Mouse (Mus musculus): ENCODE measurements around the gene Chst12. TPM values are rescaled to one million over a fixed set of nuclear protein-coding genes. Genes with fewer than 3 reads are reported as not detected.

The Chst12 gene
- polyA plus RNA-seq, 1 experiment from 2014 or later, result 11.6 TPM

GRCm38 (mm10) chr5:140513921-140514320, 8.6 kb downstream of the Chst12 start:
- no peaks in the 10 kb centered on the region for H3K27me3 ChIP-seq (replicated peaks; ENCODE audit: control insufficient read depth, insufficient read depth, low read length)
- no peak overlapping the region for H3K4me2 ChIP-seq (ENCODE audit: low read length)
- no peaks in the 10 kb centered on the region for H3K9me3 ChIP-seq (replicated peaks; ENCODE audit: control insufficient read depth, low read length)
- H3K36me3 ChIP-seq (ENCODE audit: control insufficient read depth, insufficient read depth, low read length), result no peaks in the 10 kb centered on the region
- 81% methylated on average over 8 of the region's 8 CpGs for WGBS
- peaks cover 11% of the 10 kb centered on the region for H3K4me1 ChIP-seq (ENCODE audit: control insufficient read depth, insufficient read depth, low read length)
- ATAC-seq (no peak), DNase-seq (ENCODE audit: low spot score) (no peak)
- H3K4me3 ChIP-seq (ENCODE audit: low read depth, low read length), result no peak overlapping the region
- no peak overlapping the region for H3K9ac ChIP-seq (ENCODE audit: low read length)
- H3K27ac ChIP-seq (ENCODE audit: low read depth, low read length), result no peak overlapping the region

- H3K9ac ChIP-seq (ENCODE audit: low read length), result no peak overlapping the region
- no peaks in the 10 kb centered on the region for H3K9me3 ChIP-seq (replicated peaks; ENCODE audit: control insufficient read depth, low read length)
- H3K27ac ChIP-seq (ENCODE audit: low read depth, low read length), result peak overlapping the region; percentile 48; the same call in 1 of the 2 replicates
- H3K4me1 ChIP-seq (ENCODE audit: control insufficient read depth, insufficient read depth, low read length), result peaks cover 7% of the 10 kb centered on the region
- no peak overlapping the region for H3K4me3 ChIP-seq (ENCODE audit: low read depth, low read length)
- ATAC-seq (no peak), DNase-seq (ENCODE audit: low spot score) (no peak)
- WGBS, result 55% methylated on average over 7 of the region's 7 CpGs
- H3K36me3 ChIP-seq (ENCODE audit: control insufficient read depth, insufficient read depth, low read length), result no peaks in the 10 kb centered on the region
- no peaks in the 10 kb centered on the region for H3K27me3 ChIP-seq (replicated peaks; ENCODE audit: control insufficient read depth, insufficient read depth, low read length)
- H3K4me2 ChIP-seq (ENCODE audit: low read length), result no peak overlapping the region
Measured at GRCm38 (mm10) chr5:140514799-140515486, 9.6 kb downstream of the Chst12 start.

GRCm38 (mm10) chr5:140517159-140517920, 12.0 kb downstream of the Chst12 start:
- ATAC-seq (no peak), DNase-seq (ENCODE audit: low spot score) (no peak)
- Histone ChIP-seq H3K4me2 (ENCODE audit: low read length) (no peak overlapping the region), H3K27me3 (replicated peaks; ENCODE audit: control insufficient read depth, insufficient read depth, low read length) (no peaks in the 10 kb centered on the region), H3K36me3 (ENCODE audit: control insufficient read depth, insufficient read depth, low read length) (no peaks in the 10 kb centered on the region), H3K4me3 (ENCODE audit: low read depth, low read length) (no peak overlapping the region), H3K4me1 (ENCODE audit: control insufficient read depth, insufficient read depth, low read length) (no peaks in the 10 kb centered on the region), H3K9me3 (replicated peaks; ENCODE audit: control insufficient read depth, low read length) (no peaks in the 10 kb centered on the region), H3K27ac (ENCODE audit: low read depth, low read length) (no peak overlapping the region), H3K9ac (ENCODE audit: low read length) (no peak overlapping the region)
- WGBS, result 92% methylated on average over 21 of the region's 21 CpGs

GRCm38 (mm10) chr5:140517921-140518230, 12.5 kb downstream of the Chst12 start:
- no peak overlapping the region for H3K9ac ChIP-seq (ENCODE audit: low read length)
- H3K4me2 ChIP-seq (ENCODE audit: low read length), result no peak overlapping the region
- H3K4me3 ChIP-seq (ENCODE audit: low read depth, low read length), result no peak overlapping the region
- 88% methylated on average over 4 of the region's 4 CpGs for WGBS
- DNase-seq (ENCODE audit: low spot score) (no peak), ATAC-seq (no peak)
- H3K27ac ChIP-seq (ENCODE audit: low read depth, low read length), result no peak overlapping the region
- H3K4me1 ChIP-seq (ENCODE audit: control insufficient read depth, insufficient read depth, low read length), result no peaks in the 10 kb centered on the region
- H3K9me3 ChIP-seq (replicated peaks; ENCODE audit: control insufficient read depth, low read length), result no peaks in the 10 kb centered on the region
- no peaks in the 10 kb centered on the region for H3K27me3 ChIP-seq (replicated peaks; ENCODE audit: control insufficient read depth, insufficient read depth, low read length)
- no peaks in the 10 kb centered on the region for H3K36me3 ChIP-seq (ENCODE audit: control insufficient read depth, insufficient read depth, low read length)

DNA sequence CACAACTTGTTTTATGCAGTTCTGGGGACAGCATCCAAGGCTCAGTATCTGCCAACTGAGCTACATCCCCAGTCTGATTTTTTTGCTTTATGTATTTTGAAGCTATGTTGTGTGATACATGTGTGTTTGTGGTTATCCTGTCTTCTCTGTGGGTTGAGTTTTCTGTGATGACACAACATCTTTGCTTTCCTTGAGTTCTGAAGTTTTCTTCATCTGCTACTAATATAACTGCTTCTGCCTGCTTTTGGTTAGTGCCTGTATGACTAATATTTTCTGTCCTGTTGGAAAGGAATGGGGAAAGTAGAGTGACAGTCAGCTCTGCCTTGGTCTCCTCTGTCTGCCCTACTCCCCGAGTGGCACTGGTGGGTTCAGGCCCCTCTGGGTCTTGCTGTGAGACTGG, 15.8 kb downstream of the Chst12 start:
- H3K27ac ChIP-seq (ENCODE audit: low read depth, low read length), result no peak overlapping the region
- no peak overlapping the region for H3K4me2 ChIP-seq (ENCODE audit: low read length)
- WGBS, result 100% methylated on average over 1 of the region's 1 CpGs
- no peak for ATAC-seq
- no peak overlapping the region for H3K9ac ChIP-seq (ENCODE audit: low read length)
- H3K36me3 ChIP-seq (ENCODE audit: control insufficient read depth, insufficient read depth, low read length), result peaks cover 14% of the 10 kb centered on the region
- no peaks in the 10 kb centered on the region for H3K4me1 ChIP-seq (ENCODE audit: control insufficient read depth, insufficient read depth, low read length)
- H3K9me3 ChIP-seq (replicated peaks; ENCODE audit: control insufficient read depth, low read length), result no peaks in the 10 kb centered on the region
- H3K4me3 ChIP-seq (ENCODE audit: low read depth, low read length), result no peak overlapping the region
- H3K27me3 ChIP-seq (replicated peaks; ENCODE audit: control insufficient read depth, insufficient read depth, low read length), result no peaks in the 10 kb centered on the region
- no peak for DNase-seq (ENCODE audit: low spot score)

- Histone ChIP-seq H3K4me3 (ENCODE audit: low read depth, low read length) (no peak overlapping the region), H3K27ac (ENCODE audit: low read depth, low read length) (no peak overlapping the region), H3K36me3 (ENCODE audit: control insufficient read depth, insufficient read depth, low read length) (peaks cover 14% of the 10 kb centered on the region), H3K4me1 (ENCODE audit: control insufficient read depth, insufficient read depth, low read length) (0 out of 2 replicates have a peak, but pooled peaks cover 2% of the 10 kb centered on the region), H3K4me2 (ENCODE audit: low read length) (no peak overlapping the region), H3K9ac (ENCODE audit: low read length) (no peak overlapping the region), H3K9me3 (replicated peaks; ENCODE audit: control insufficient read depth, low read length) (no peaks in the 10 kb centered on the region), H3K27me3 (replicated peaks; ENCODE audit: control insufficient read depth, insufficient read depth, low read length) (no peaks in the 10 kb centered on the region)
- DNase-seq (ENCODE audit: low spot score) (peak; percentile 61), ATAC-seq (no peak)
- WGBS, result 68% methylated on average over 2 of the region's 2 CpGs
Measured at GRCm38 (mm10) chr5:140526754-140527153, 21.4 kb downstream of the Chst12 start.

GRCm38 (mm10) chr5:140538111-140538683, 32.8 kb downstream of the Chst12 start:
- ATAC-seq, result no peak

GRCm38 (mm10) chr5:140540106-140540505, 34.8 kb downstream of the Chst12 start:
- WGBS, result 10% methylated on average over 8 of the region's 8 CpGs
- Histone ChIP-seq H3K9me3 (replicated peaks; ENCODE audit: control insufficient read depth, low read length) (no peaks in the 10 kb centered on the region), H3K36me3 (ENCODE audit: control insufficient read depth, insufficient read depth, low read length) (no peaks in the 10 kb centered on the region), H3K27me3 (replicated peaks; ENCODE audit: control insufficient read depth, insufficient read depth, low read length) (no peaks in the 10 kb centered on the region), H3K4me3 (ENCODE audit: low read depth, low read length) (no peak overlapping the region), H3K9ac (ENCODE audit: low read length) (no peak overlapping the region), H3K27ac (ENCODE audit: low read depth, low read length) (no peak overlapping the region), H3K4me1 (ENCODE audit: control insufficient read depth, insufficient read depth, low read length) (peaks cover 8% of the 10 kb centered on the region), H3K4me2 (ENCODE audit: low read length) (no peak overlapping the region)
- DNase-seq (ENCODE audit: low spot score) (peak; percentile 85), ATAC-seq (peak; percentile 62)

More at GRCm38 (mm10) chr5:140538111-140538683, 32.8 kb downstream of the Chst12 start:
- H3K4me3 ChIP-seq (ENCODE audit: low read depth, low read length), result no peak overlapping the region
- H3K4me2 ChIP-seq (ENCODE audit: low read length), result no peak overlapping the region
- no peaks in the 10 kb centered on the region for H3K36me3 ChIP-seq (ENCODE audit: control insufficient read depth, insufficient read depth, low read length)
- no peak overlapping the region for H3K27ac ChIP-seq (ENCODE audit: low read depth, low read length)
- H3K4me1 ChIP-seq (ENCODE audit: control insufficient read depth, insufficient read depth, low read length), result peaks cover 3% of the 10 kb centered on the region
- H3K9me3 ChIP-seq (replicated peaks; ENCODE audit: control insufficient read depth, low read length), result no peaks in the 10 kb centered on the region
- no peak for DNase-seq (ENCODE audit: low spot score)
- H3K27me3 ChIP-seq (replicated peaks; ENCODE audit: control insufficient read depth, insufficient read depth, low read length), result no peaks in the 10 kb centered on the region
- 85% methylated on average over 13 of the region's 13 CpGs for WGBS
- H3K9ac ChIP-seq (ENCODE audit: low read length), result no peak overlapping the region
